Mouse (Mus musculus) MEL (cell line): ENCODE data around the gene Orm2.

Source experiments
- CTCF ChIP-seq, 3 experiments: IDR thresholded peaks in 2 of 3; conservative IDR thresholded peaks in 1 of 3; 2 replicates each; pipeline ENCODE4 v1.5.1; 2011 to 2012; ENCODE audit warnings: low read length in 3 of 3, low read depth in 2 of 3, mild to moderate bottlenecking in 2 of 3, improper control_type of control experiment in 1 of 3, inconsistent platforms in 1 of 3, mixed read lengths in 1 of 3, moderate library complexity in 1 of 3; ENCODE audit not compliant: control insufficient read depth in 1 of 3, insufficient read depth in 1 of 3, poor library complexity in 1 of 3, severe bottlenecking in 1 of 3
- GATA1 ChIP-seq: IDR thresholded peaks from 2 replicates; pipeline ENCODE4 v1.6.1; 2011; ENCODE audit warnings: low read depth, low read length, improper control_type of control experiment
- NELFE ChIP-seq: IDR thresholded peaks from 2 replicates; pipeline ENCODE4 v1.6.1; 2011; ENCODE audit warnings: low read depth, low read length, improper control_type of control experiment

DNA sequence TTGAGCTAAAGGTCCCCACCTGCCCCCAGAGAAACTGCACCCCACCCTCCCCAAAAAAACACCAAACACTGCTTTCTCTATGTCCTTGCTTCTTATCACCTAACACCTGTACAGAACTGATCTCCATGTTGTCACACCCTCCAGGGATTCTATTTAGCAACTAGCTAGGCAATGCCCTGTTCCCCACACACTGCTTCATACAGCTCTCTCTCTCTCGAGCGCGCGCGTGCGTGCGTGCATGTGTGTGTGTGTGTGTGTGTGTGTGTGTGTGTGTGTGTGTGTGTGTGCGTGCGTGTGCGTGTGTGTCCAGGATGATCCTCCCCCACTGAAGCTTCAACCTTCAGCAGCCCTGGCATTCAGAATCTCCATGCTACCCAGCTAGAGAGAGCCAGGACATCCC is 39.8 kb downstream of the Orm2 start:
- TF ChIP-seq NELFE (no peak), CTCF (IDR thresholded peaks at IDR 0.05 in 2 of 3, conservative IDR thresholded peaks at IDR 0.05 in 1 of 3; ENCODE audit: control insufficient read depth in 1 of 3, insufficient read depth in 1 of 3, low read depth in 2 of 3, low read length in 3 of 3, poor library complexity in 1 of 3, severe bottlenecking in 1 of 3) (no peak), GATA1 (no peak)
